In genomic region chr4:150030449-150031233, GRCm38 (mm10) we compare ENCODE assay signal across 8 mouse cellular contexts. TPM values are rescaled to one million over a fixed set of nuclear protein-coding genes. Genes with fewer than 3 reads are reported as not detected.
DNase-seq lines count a peak whose midpoint lies in the region; ATAC-seq and TF ChIP-seq lines count a peak whose summit lies in the region.

No protein-coding gene starts in this region.

- H3K4me3 ChIP-seq in heart, adult 2 months, result peak overlapping the region; percentile 48
- H3K4me3 ChIP-seq in E14TG2a.4 (replicated peaks; ENCODE audit: low read length), result peak overlapping the region; percentile 69
- peak overlapping the region; percentile 64 for H3K4me3 ChIP-seq in cortical plate, adult 2 months (ENCODE audit: insufficient read depth, low read length)
- peak overlapping the region; percentile 38 for H3K4me3 ChIP-seq in hindbrain, embryonic 11.5 days (ENCODE audit: low read depth, low read length)
- peak overlapping the region; percentile 53 for H3K4me3 ChIP-seq in liver, embryonic 11.5 days (ENCODE audit: low read depth, low read length)
- H3K4me3 ChIP-seq in neural tube, embryonic 14.5 days (ENCODE audit: low read depth, low read length), result peak overlapping the region; percentile 36

- H3K4me1 ChIP-seq in heart, adult 2 months (ENCODE audit: control insufficient read depth, insufficient read depth, low read length), result peaks cover 1% of the 10 kb centered on the region
- peaks cover 30% of the 10 kb centered on the region for H3K4me1 ChIP-seq in E14TG2a.4 (replicated peaks; ENCODE audit: low read depth, low read length)
- H3K4me1 ChIP-seq in cortical plate, adult 2 months (ENCODE audit: control insufficient read depth, insufficient read depth, low read length), result peaks cover 2% of the 10 kb centered on the region; the same call in 1 of the 2 replicates
- peaks cover 16% of the 10 kb centered on the region for H3K4me1 ChIP-seq in hindbrain, embryonic 11.5 days (replicated peaks; ENCODE audit: control insufficient read depth, insufficient read depth, low read length)
- 0 out of 2 replicates have a peak, but pooled peaks cover 5% of the 10 kb centered on the region for H3K4me1 ChIP-seq in liver, embryonic 11.5 days (replicated peaks; ENCODE audit: control insufficient read depth, insufficient read depth, low read length)
- peaks cover 11% of the 10 kb centered on the region; the same call in 1 of the 2 replicates for H3K4me1 ChIP-seq in neural tube, embryonic 14.5 days (ENCODE audit: control insufficient read depth, insufficient read depth, low read length)

- no peaks in the 10 kb centered on the region for H3K9me3 ChIP-seq in E14TG2a.4 (ENCODE audit: low read length)
- H3K9me3 ChIP-seq in hindbrain, embryonic 11.5 days (ENCODE audit: control insufficient read depth, low read length), result no peaks in the 10 kb centered on the region
- H3K9me3 ChIP-seq in liver, embryonic 11.5 days (ENCODE audit: control insufficient read depth, low read length), result no peaks in the 10 kb centered on the region
- H3K9me3 ChIP-seq in neural tube, embryonic 14.5 days (ENCODE audit: control insufficient read depth, low read length), result no peaks in the 10 kb centered on the region

- TF ChIP-seq POLR2A in heart, adult 2 months (IDR thresholded peaks at IDR 0.05; ENCODE audit: insufficient read depth, low read depth, low read length), result no peak
- TF ChIP-seq POLR2A in cortical plate, adult 2 months (IDR thresholded peaks at IDR 0.05; ENCODE audit: extremely low read depth, insufficient read depth, low read length), result no peak; the same call in 1 of the 2 replicates

- peak overlapping the region; percentile 81 for H3K4me2 ChIP-seq in hindbrain, embryonic 11.5 days (replicated peaks; ENCODE audit: low read depth, low read length)
- peak overlapping the region; percentile 76 for H3K4me2 ChIP-seq in liver, embryonic 11.5 days
- H3K4me2 ChIP-seq in neural tube, embryonic 14.5 days (ENCODE audit: low read depth, low read length), result peak overlapping the region; percentile 85

- H3K36me3 ChIP-seq in heart, adult 2 months (ENCODE audit: control insufficient read depth, insufficient read depth, low read length), result no peaks in the 10 kb centered on the region
- H3K36me3 ChIP-seq in E14TG2a.4 (ENCODE audit: insufficient read depth, low read length), result no peaks in the 10 kb centered on the region
- H3K36me3 ChIP-seq in hindbrain, embryonic 11.5 days (ENCODE audit: control insufficient read depth, insufficient read depth, low read length), result no peaks in the 10 kb centered on the region
- H3K36me3 ChIP-seq in liver, embryonic 11.5 days (ENCODE audit: control insufficient read depth, insufficient read depth, low read length), result no peaks in the 10 kb centered on the region
- H3K36me3 ChIP-seq in neural tube, embryonic 14.5 days (ENCODE audit: control insufficient read depth, insufficient read depth, low read length), result no peaks in the 10 kb centered on the region

- intact Hi-C loops in heart, adult 2 months (cut with DNase I), result no loop called here

- no peak for TF ChIP-seq EP300 in heart, adult 2 months (IDR thresholded peaks at IDR 0.05; ENCODE audit: insufficient read depth, low read depth, low read length)

- H3K9ac ChIP-seq in heart, adult 2 months (ENCODE audit: low read depth, low read length), result peak overlapping the region; percentile 50
- peak overlapping the region; percentile 33; the same call in 1 of the 2 replicates for H3K9ac ChIP-seq in hindbrain, embryonic 11.5 days (ENCODE audit: low read depth, low read length)
- H3K9ac ChIP-seq in liver, embryonic 11.5 days (ENCODE audit: low read depth, low read length), result no peak overlapping the region
- H3K9ac ChIP-seq in neural tube, embryonic 14.5 days (replicated peaks; ENCODE audit: low read depth, low read length), result peak overlapping the region; percentile 37

- peak; percentile 8; the same call in 1 of the 2 replicates for ATAC-seq in hindbrain, embryonic 11.5 days (ENCODE audit: low FRiP score)
- ATAC-seq in liver, embryonic 11.5 days (replicated peaks; ENCODE audit: low FRiP score), result no peak
- ATAC-seq in neural tube, embryonic 14.5 days (ENCODE audit: low read depth), result no peak

- H3K27ac ChIP-seq in heart, adult 2 months, result peak overlapping the region; percentile 23; the same call in 1 of the 2 replicates
- H3K27ac ChIP-seq in cortical plate, adult 2 months (ENCODE audit: insufficient read depth, low read length), result no peak overlapping the region
- no peak overlapping the region for H3K27ac ChIP-seq in hindbrain, embryonic 11.5 days (ENCODE audit: low read depth, low read length)
- no peak overlapping the region for H3K27ac ChIP-seq in liver, embryonic 11.5 days (ENCODE audit: low read depth, low read length)
- no peak overlapping the region for H3K27ac ChIP-seq in neural tube, embryonic 14.5 days (ENCODE audit: low read depth, low read length)

- peak; percentile 50 to 56 for DNase-seq in heart, adult 2 months
- DNase-seq in heart, adult 9 months (ENCODE audit: low spot score in 2 of 2), result no peak
- DNase-seq in hindbrain, embryonic 11.5 days (ENCODE audit: low spot score), result peak; percentile 61
- no peak for DNase-seq in liver, embryonic 11.5 days (ENCODE audit: low spot score)
- no peak for DNase-seq in natural killer cell, adult 2 months (ENCODE audit: low spot score in 2 of 2)

- peaks cover 6% of the 10 kb centered on the region for H3K27me3 ChIP-seq in heart, adult 2 months (ENCODE audit: control insufficient read depth, insufficient read depth, low read length)
- peaks cover 96% of the 10 kb centered on the region for H3K27me3 ChIP-seq in E14TG2a.4 (ENCODE audit: insufficient read depth, low read length)
- peaks cover 73% of the 10 kb centered on the region for H3K27me3 ChIP-seq in hindbrain, embryonic 11.5 days (ENCODE audit: control insufficient read depth, insufficient read depth, low read length)
- H3K27me3 ChIP-seq in liver, embryonic 11.5 days (replicated peaks; ENCODE audit: control insufficient read depth, insufficient read depth, low read length), result peaks cover 87% of the 10 kb centered on the region
- peaks cover 57% of the 10 kb centered on the region for H3K27me3 ChIP-seq in neural tube, embryonic 14.5 days (ENCODE audit: control insufficient read depth, insufficient read depth, low read length)

- no peak for TF ChIP-seq CTCF in heart, adult 2 months (IDR thresholded peaks at IDR 0.05)
- no peak for TF ChIP-seq CTCF in E14TG2a.4 (conservative IDR thresholded peaks at IDR 0.05; ENCODE audit: low read length)
- no peak for TF ChIP-seq CTCF in cortical plate, adult 2 months (IDR thresholded peaks at IDR 0.05; ENCODE audit: extremely low read depth, insufficient read depth, low read length)

- WGBS in heart, adult 2 months, result under 1% methylated on average over 28 of the region's 28 CpGs
- WGBS in hindbrain, embryonic 11.5 days, result under 1% methylated on average over 28 of the region's 28 CpGs
- WGBS in liver, embryonic 11.5 days, result 2% methylated on average over 28 of the region's 28 CpGs
- WGBS in neural tube, embryonic 14.5 days, result under 1% methylated on average over 28 of the region's 28 CpGs

- no peaks in the 10 kb centered on the region for H3K79me2 ChIP-seq in heart, adult 2 months (replicated peaks; ENCODE audit: control insufficient read depth, insufficient read depth, low read length)

RNA-seq across cellular contexts. Expression of gene H6pd, which starts 21.8 kb away (rescaled TPM):
- total RNA-seq in heart, adult 2 months (2021), result 10 to 100 TPM; 39.0 to 44.2 TPM
- polyA plus RNA-seq in heart, adult 2 months (2012; rRNA removed), result 27.4 and 29.5 TPM in 2 replicates
- 5.7 TPM in 2 replicates for polyA plus RNA-seq in cortical plate, adult 2 months (2012; rRNA removed)
- 2.1 and 2.8 TPM in 2 replicates for polyA plus RNA-seq in hindbrain, embryonic 11.5 days (2014; fragmentation: Nextera tagmentation; extraction: Ambion mirVana)
- 9.4 and 9.8 TPM in 2 replicates for polyA plus RNA-seq in liver, embryonic 11.5 days (2014; fragmentation: Nextera tagmentation; extraction: Ambion mirVana)
- 2.0 and 3.3 TPM in 2 replicates for polyA plus RNA-seq in neural tube, embryonic 14.5 days (2014; fragmentation: Nextera tagmentation; extraction: Ambion mirVana)

RNA-seq across cellular contexts. Expression of gene Gpr157, which starts 56.5 kb away (rescaled TPM):
- total RNA-seq in heart, adult 2 months (2021), result 10 to 100 TPM; 34.2 to 42.4 TPM
- polyA plus RNA-seq in heart, adult 2 months (2012; rRNA removed), result 21.8 and 29.2 TPM in 2 replicates
- 1.9 and 2.0 TPM in 2 replicates for polyA plus RNA-seq in cortical plate, adult 2 months (2012; rRNA removed)
- 0.24 and 0.68 TPM in 2 replicates for polyA plus RNA-seq in hindbrain, embryonic 11.5 days (2014; fragmentation: Nextera tagmentation; extraction: Ambion mirVana)
- polyA plus RNA-seq in liver, embryonic 11.5 days (2014; fragmentation: Nextera tagmentation; extraction: Ambion mirVana), result 0.29 and 0.31 TPM in 2 replicates
- 0.16 and 0.33 TPM in 2 replicates for polyA plus RNA-seq in neural tube, embryonic 14.5 days (2014; fragmentation: Nextera tagmentation; extraction: Ambion mirVana)

Comparison
In these comparisons a context has a peak if more than half of its experiments do, and no peak if none do; other contexts are left out.
1. DNase-seq: peak in heart, adult 2 months (2 of 2) and hindbrain, embryonic 11.5 days (single experiment); none in heart, adult 9 months (0 of 2), liver, embryonic 11.5 days (single experiment) and natural killer cell, adult 2 months (0 of 2).
2. Peak in every context shown above with its lines, with median percentiles within 50 percentile points of each other: H3K4me3 ChIP-seq and H3K4me2 ChIP-seq.